Mouse (Mus musculus) intestine, embryonic 16.5 days (tissue): ENCODE results near the gene 1700113H08Rik. TPM values are rescaled to one million over a fixed set of nuclear protein-coding genes. Genes with fewer than 3 reads are reported as not detected.

Experiments used
- ATAC-seq: fragments of 200-750 bp; cut with Nextera tagmentation; 2 replicates; pipeline ENCODE4 v1.8.0; 2017; ENCODE audit warnings: moderate TSS enrichment, moderate library complexity
- H3K27ac ChIP-seq: fragments of 300-500 bp; sonication (generic); 2 replicates; pipeline ENCODE4 v1.5.1; 2014; ENCODE audit warnings: mild to moderate bottlenecking, low read length
- H3K27me3 ChIP-seq: fragments of 300-500 bp; sonication (generic); replicated peaks from 2 replicates; pipeline ENCODE4 v1.6.1; 2014; ENCODE audit warnings: low read length, control low read depth, mixed read lengths; ENCODE audit not compliant: control insufficient read depth, insufficient read depth
- H3K36me3 ChIP-seq: fragments of 300-500 bp; sonication (generic); 2 replicates; pipeline ENCODE4 v1.6.1; 2014; ENCODE audit warnings: low read length, control low read depth; ENCODE audit not compliant: control insufficient read depth, insufficient read depth
- H3K4me1 ChIP-seq: fragments of 300-500 bp; sonication (generic); 2 replicates; pipeline ENCODE4 v1.6.1; 2014; ENCODE audit warnings: low read length, control low read depth, mixed read lengths; ENCODE audit not compliant: control insufficient read depth, insufficient read depth
- H3K4me2 ChIP-seq: fragments of 300-500 bp; sonication (generic); 2 replicates; pipeline ENCODE4 v1.6.1; 2014; ENCODE audit warnings: low read depth, low read length, control low read depth
- H3K4me3 ChIP-seq: fragments of 300-500 bp; sonication (generic); 2 replicates; pipeline ENCODE4 v1.5.1; 2014; ENCODE audit warnings: mild to moderate bottlenecking, low read length
- H3K9ac ChIP-seq: fragments of 300-500 bp; sonication (generic); 2 replicates; pipeline ENCODE4 v1.6.1; 2014; ENCODE audit warnings: low read depth, low read length
- H3K9me3 ChIP-seq: fragments of 300-500 bp; sonication (generic); 2 replicates; pipeline ENCODE4 v1.6.1; 2016; ENCODE audit warnings: low read length, control low read depth; ENCODE audit not compliant: control insufficient read depth
- WGBS: fragments of 180-500 bp; shearing (Covaris S2); extraction: QIAGEN DNeasy Blood & Tissue Kit; methylation state at CpG from one replicate; pipeline ENCODE4 v1.1.7; 2014; 5-methylcytosine and 5-hydroxymethylcytosine counted together
- polyA plus RNA-seq: library from polyadenylated mRNA; unstranded; fragments of >200 nt; fragmentation: Nextera tagmentation; extraction: Ambion mirVana; gene quantifications from 2 replicates; pipeline ENCODE4 v1.2.1, GENCODE M21; 2015

The 1700113H08Rik gene
- polyA plus RNA-seq, 1 experiment from 2014 or later, result 0.10 TPM

- ATAC-seq, result no peak
- no peaks in the 10 kb centered on the region for H3K36me3 ChIP-seq
- no peak overlapping the region for H3K9ac ChIP-seq
Measured at GRCm38 (mm10) chr10:87212854-87213253, 155.0 kb downstream of the 1700113H08Rik start.

GRCm38 (mm10) chr10:87230071-87230910 lies 172.4 kb downstream of the 1700113H08Rik start:
- 57% methylated on average over 31 of the region's 31 CpGs for WGBS
- ATAC-seq, result no peak

More at GRCm38 (mm10) chr10:87212854-87213253, 155.0 kb downstream of the 1700113H08Rik start:
- no peak overlapping the region for H3K4me2 ChIP-seq
- no peaks in the 10 kb centered on the region for H3K9me3 ChIP-seq
- H3K4me1 ChIP-seq, result no peaks in the 10 kb centered on the region
- H3K27me3 ChIP-seq, result no peaks in the 10 kb centered on the region
- H3K27ac ChIP-seq, result no peak overlapping the region
- 48% methylated on average over 2 of the region's 2 CpGs for WGBS
- H3K4me3 ChIP-seq, result no peak overlapping the region

GRCm38 (mm10) chr10:87239332-87240008 lies 181.6 kb downstream of the 1700113H08Rik start:
- no peaks in the 10 kb centered on the region for H3K4me1 ChIP-seq
- no peak for ATAC-seq
- H3K9me3 ChIP-seq, result no peaks in the 10 kb centered on the region
- H3K36me3 ChIP-seq, result no peaks in the 10 kb centered on the region
- H3K4me2 ChIP-seq, result no peak overlapping the region
- no peaks in the 10 kb centered on the region for H3K27me3 ChIP-seq
- H3K27ac ChIP-seq, result no peak overlapping the region
- H3K9ac ChIP-seq, result no peak overlapping the region
- WGBS, result 65% methylated on average over 9 of the region's 9 CpGs
- H3K4me3 ChIP-seq, result no peak overlapping the region

More at GRCm38 (mm10) chr10:87230071-87230910, 172.4 kb downstream of the 1700113H08Rik start:
- Histone ChIP-seq H3K9ac (no peak overlapping the region), H3K9me3 (no peaks in the 10 kb centered on the region), H3K4me2 (no peak overlapping the region), H3K36me3 (no peaks in the 10 kb centered on the region), H3K4me1 (no peaks in the 10 kb centered on the region), H3K4me3 (no peak overlapping the region), H3K27ac (no peak overlapping the region), H3K27me3 (no peaks in the 10 kb centered on the region)

- no peak for ATAC-seq
- no peak overlapping the region for H3K4me3 ChIP-seq
- 54% methylated on average over 3 of the region's 3 CpGs for WGBS
Measured at GRCm38 (mm10) chr10:87271724-87272123, 213.9 kb downstream of the 1700113H08Rik start.

GRCm38 (mm10) chr10:87272133-87272622 lies 214.3 kb downstream of the 1700113H08Rik start:
- H3K27ac ChIP-seq, result no peak overlapping the region
- WGBS, result 50% methylated on average over 8 of the region's 8 CpGs
- no peak for ATAC-seq

More at GRCm38 (mm10) chr10:87271724-87272123, 213.9 kb downstream of the 1700113H08Rik start:
- no peak overlapping the region for H3K9ac ChIP-seq
- H3K27ac ChIP-seq, result no peak overlapping the region
- H3K4me2 ChIP-seq, result no peak overlapping the region
- no peaks in the 10 kb centered on the region for H3K27me3 ChIP-seq
- no peaks in the 10 kb centered on the region for H3K4me1 ChIP-seq
- no peaks in the 10 kb centered on the region for H3K36me3 ChIP-seq
- no peaks in the 10 kb centered on the region for H3K9me3 ChIP-seq

GRCm38 (mm10) chr10:87275075-87275474 lies 217.2 kb downstream of the 1700113H08Rik start:
- Histone ChIP-seq H3K4me3 (no peak overlapping the region), H3K4me1 (no peaks in the 10 kb centered on the region), H3K9ac (no peak overlapping the region), H3K27me3 (no peaks in the 10 kb centered on the region), H3K36me3 (no peaks in the 10 kb centered on the region), H3K4me2 (no peak overlapping the region), H3K9me3 (no peaks in the 10 kb centered on the region), H3K27ac (no peak overlapping the region)
- ATAC-seq, result no peak

More at GRCm38 (mm10) chr10:87272133-87272622, 214.3 kb downstream of the 1700113H08Rik start:
- H3K9ac ChIP-seq, result no peak overlapping the region
- H3K4me3 ChIP-seq, result no peak overlapping the region
- no peaks in the 10 kb centered on the region for H3K9me3 ChIP-seq
- H3K36me3 ChIP-seq, result no peaks in the 10 kb centered on the region
- no peak overlapping the region for H3K4me2 ChIP-seq
- no peaks in the 10 kb centered on the region for H3K27me3 ChIP-seq
- no peaks in the 10 kb centered on the region for H3K4me1 ChIP-seq

Other genes starting within 250 kb of the 1700113H08Rik start
- 0.78 and 0.95 TPM in 2 replicates for gene Stab2, start 50.0 kb upstream of the 1700113H08Rik start, polyA plus RNA-seq